Mouse (Mus musculus): ENCODE results near the gene Zfp319. TPM values are rescaled to one million over a fixed set of nuclear protein-coding genes. Genes with fewer than 3 reads are reported as not detected.
A peak's percentile ranks its signal among the peaks of the same experiment; 100 is the strongest.

Zfp319 gene
- total RNA-seq, 4 experiments from 2014 or later = 7.4 to 9.5 (median 7.9) TPM

GRCm38 (mm10) chr8:95310342-95310970 is 21.3 kb downstream of the Zfp319 start, which contains the start of gene Tepp:
Gene Tepp, plus strand, starts transcription at chr8:95310566.
- no peak for DNase-seq (ENCODE audit: low spot score)

GRCm38 (mm10) chr8:95306431-95306830 is 25.3 kb downstream of the Zfp319 start, which contains the start of gene Cngb1:
Gene Cngb1, minus strand, starts transcription at chr8:95306585.
- DNase-seq (ENCODE audit: low spot score) = no peak

GRCm38 (mm10) chr8:95305526-95305925 is 26.2 kb downstream of the Zfp319 start:
- DNase-seq (ENCODE audit: low spot score) = no peak

GRCm38 (mm10) chr8:95302410-95302809 is 29.3 kb downstream of the Zfp319 start:
- DNase-seq (ENCODE audit: low spot score) = peak; percentile 29

- DNase-seq (ENCODE audit: low spot score) = peak; percentile 63
Measured at GRCm38 (mm10) chr8:95293891-95294290, 37.9 kb downstream of the Zfp319 start.

GRCm38 (mm10) chr8:95293172-95293571 is 38.6 kb downstream of the Zfp319 start:
- peak; percentile 95 for DNase-seq (ENCODE audit: low spot score)

GRCm38 (mm10) chr8:95289066-95289650 is 42.6 kb downstream of the Zfp319 start:
- DNase-seq (ENCODE audit: low spot score) = no peak

GRCm38 (mm10) chr8:95281493-95281892 is 50.3 kb downstream of the Zfp319 start:
- DNase-seq (ENCODE audit: low spot score) = no peak

Other genes with a start within 250 kb of the Zfp319 start
- 10 to 100 TPM; 79.2 to 89.7 (median 83.6) TPM for gene Kifc3, start 129.1 kb downstream of the Zfp319 start, total RNA-seq (2022)
- gene Cngb1, start 25.4 kb downstream of the Zfp319 start, total RNA-seq (2022) = under 1 TPM; 0.14 to 0.63 (median 0.52) TPM
- gene Tepp, start 21.4 kb downstream of the Zfp319 start, total RNA-seq (2022) = under 1 TPM in 1 of 4 experiments, not detected in 3; 0.57 TPM
- 10 to 100 TPM; 11.3 to 14.0 (median 13.2) TPM for gene Usb1, start 334 bp upstream of the Zfp319 start, total RNA-seq (2022)
- gene Mmp15, start 20.3 kb upstream of the Zfp319 start, total RNA-seq (2022) = 10 to 100 TPM; 57.6 to 63.2 (median 58.0) TPM
- gene Cfap20, start 102.9 kb upstream of the Zfp319 start, total RNA-seq (2022) = 10 to 100 TPM; 19.8 to 24.3 (median 20.8) TPM
- gene Csnk2a2, start 158.1 kb upstream of the Zfp319 start, total RNA-seq (2022) = 10 to 100 TPM; 17.3 to 30.2 (median 28.7) TPM
- gene Ccdc113, start 202.1 kb upstream of the Zfp319 start, total RNA-seq (2022) = not detected
- gene Prss54, start 244.4 kb upstream of the Zfp319 start, total RNA-seq (2022) = not detected